Mouse (Mus musculus) retina, postnatal 1 day (tissue): ENCODE measurements around the gene Sh3rf3.

Source experiments
- DNase-seq: peaks from one replicate; pipeline ENCODE4 v3.0.0-alpha.2; 2012

Sh3rf3 gene

GRCm38 (mm10) chr10:58921643-58922188 is 108.6 kb downstream of the Sh3rf3 start:
- no peak for DNase-seq

- no peak for DNase-seq
These were observed 109.2 kb downstream of the Sh3rf3 start for GRCm38 (mm10) chr10:58922216-58922829.

GRCm38 (mm10) chr10:58922993-58923392 is 109.8 kb downstream of the Sh3rf3 start:
- DNase-seq = no peak

GRCm38 (mm10) chr10:58926578-58926977 is 113.4 kb downstream of the Sh3rf3 start:
- DNase-seq = no peak

DNA sequence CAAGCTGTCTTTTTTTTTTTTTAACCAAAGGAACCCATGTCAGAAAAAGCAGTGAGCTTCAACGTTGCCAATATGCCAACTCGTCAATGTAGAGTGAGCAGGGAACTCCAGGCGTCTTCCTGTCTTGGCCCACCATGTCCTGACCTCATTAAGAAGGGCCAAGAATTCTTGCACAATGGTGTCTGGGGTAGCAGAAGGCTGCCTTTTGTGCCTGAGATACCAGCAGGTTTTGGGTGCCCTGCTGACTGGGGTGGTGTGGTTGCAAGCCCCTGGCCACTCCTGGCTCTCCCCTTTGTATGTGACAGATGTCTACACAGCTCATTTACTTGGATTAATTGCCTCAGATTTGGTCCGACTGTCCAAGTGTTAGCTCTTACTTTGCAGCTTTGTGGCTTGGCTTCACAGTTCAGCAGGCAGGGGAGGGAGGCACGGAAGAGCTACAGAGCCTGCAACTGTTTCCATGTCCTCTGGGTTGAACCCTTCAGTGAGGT is 115.8 kb downstream of the Sh3rf3 start:
- peak; percentile 81 for DNase-seq

- peak; percentile 59 for DNase-seq
These were observed 119.1 kb downstream of the Sh3rf3 start for GRCm38 (mm10) chr10:58932151-58932773.

GRCm38 (mm10) chr10:58935606-58936005 is 122.4 kb downstream of the Sh3rf3 start:
- peak; percentile 80 for DNase-seq

GRCm38 (mm10) chr10:58936441-58936860 is 123.3 kb downstream of the Sh3rf3 start:
- peak; percentile 40 for DNase-seq

GRCm38 (mm10) chr10:58937521-58937920 is 124.4 kb downstream of the Sh3rf3 start:
- peak; percentile 77 for DNase-seq

DNA sequence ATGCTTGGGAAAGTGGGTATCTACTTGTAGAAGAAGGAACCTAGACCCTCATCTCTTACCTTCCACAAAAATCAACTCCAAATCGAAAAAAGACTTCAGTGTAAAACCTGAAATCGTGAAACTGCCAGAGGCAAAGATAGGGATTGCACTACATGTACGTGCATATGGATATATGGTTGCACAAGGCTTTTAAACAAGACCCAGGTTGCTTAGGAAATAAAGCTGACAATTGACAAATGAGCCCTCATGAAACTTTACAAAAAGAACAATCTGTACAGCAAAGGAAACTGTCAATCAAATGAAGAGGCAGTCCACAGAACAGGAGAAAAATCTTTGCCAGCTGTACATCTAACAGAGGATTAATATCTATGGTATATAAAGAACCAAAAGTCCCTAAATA is 129.7 kb downstream of the Sh3rf3 start:
- no peak for DNase-seq

DNA sequence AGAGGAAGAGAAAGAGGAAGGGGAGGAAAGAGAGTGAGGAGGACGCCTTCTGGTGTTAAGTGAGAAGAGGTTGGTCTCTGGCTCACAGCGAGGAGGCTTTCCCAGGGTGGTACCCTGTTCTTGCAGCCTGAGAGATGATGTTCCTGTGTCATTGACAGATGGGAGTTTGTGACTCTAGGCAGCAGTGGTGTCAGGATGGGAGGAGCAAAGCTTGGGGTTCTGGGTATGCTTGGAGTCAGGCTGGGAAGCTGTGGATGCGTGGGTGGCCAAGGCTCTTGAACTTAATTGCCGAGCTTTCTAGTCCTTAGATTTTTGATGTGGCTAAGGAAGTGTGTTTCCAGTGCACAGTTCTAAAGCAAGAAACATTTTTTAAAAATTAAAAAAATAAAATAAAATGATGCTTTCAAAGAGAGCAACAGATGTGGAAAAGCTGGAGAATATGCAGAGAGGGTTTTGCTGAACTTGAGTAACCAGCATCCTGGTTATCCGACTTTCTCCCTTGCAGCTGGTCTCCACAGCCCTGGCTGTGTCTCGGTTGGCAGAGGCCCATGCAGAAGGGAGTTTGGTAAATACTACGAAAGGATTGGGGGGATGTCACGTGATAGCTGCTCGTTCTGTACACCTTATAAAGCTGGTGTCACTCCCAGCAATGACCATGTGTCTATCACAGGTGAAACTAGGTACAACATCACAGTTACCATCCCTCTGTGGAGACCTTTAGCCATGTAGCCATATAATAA is 130.7 kb downstream of the Sh3rf3 start:
- DNase-seq = no peak

DNA sequence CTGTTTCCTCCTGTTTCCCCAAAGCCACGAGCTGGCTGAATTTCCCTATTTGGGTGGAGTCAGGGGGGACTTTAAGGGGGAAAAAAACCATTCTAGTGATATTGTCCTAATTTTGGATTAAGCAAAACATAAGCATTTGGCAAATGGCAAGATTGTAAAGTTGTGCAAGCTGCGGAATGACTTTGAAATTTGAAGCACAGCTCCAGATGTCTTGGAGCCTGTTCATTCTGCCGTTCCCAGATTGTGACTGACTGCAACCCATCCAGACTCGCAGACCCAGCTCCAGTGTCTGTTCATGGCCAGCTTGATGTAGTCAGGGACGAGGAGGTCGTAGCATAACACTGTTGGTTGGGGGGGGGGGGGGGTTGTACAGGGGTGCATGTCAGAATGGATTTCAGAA is 131.8 kb downstream of the Sh3rf3 start:
- no peak for DNase-seq

GRCm38 (mm10) chr10:58949770-58950638 is 136.8 kb downstream of the Sh3rf3 start:
- DNase-seq = peak; percentile 70

GRCm38 (mm10) chr10:58960193-58960592 is 147.0 kb downstream of the Sh3rf3 start:
- DNase-seq = no peak

DNA sequence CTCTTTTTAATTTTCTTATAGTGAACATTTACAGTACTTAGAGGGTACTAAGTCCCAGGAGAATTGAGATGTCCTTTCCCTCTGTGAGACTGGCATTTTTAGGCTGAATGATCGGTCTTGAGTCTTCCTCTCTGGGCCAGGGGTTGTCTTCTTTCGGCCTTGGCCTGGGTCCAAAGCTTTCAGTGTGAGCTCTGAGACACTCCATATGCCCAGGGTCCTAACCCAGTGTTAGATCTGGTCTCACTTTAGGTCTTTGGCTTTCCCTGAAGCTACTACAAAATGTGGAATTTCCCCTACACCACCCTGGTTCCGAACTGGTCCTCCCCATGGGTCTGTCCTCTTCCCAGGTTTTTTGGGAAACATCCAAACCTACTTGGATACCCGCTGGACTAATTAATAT is 155.1 kb downstream of the Sh3rf3 start:
- no peak for DNase-seq

DNA sequence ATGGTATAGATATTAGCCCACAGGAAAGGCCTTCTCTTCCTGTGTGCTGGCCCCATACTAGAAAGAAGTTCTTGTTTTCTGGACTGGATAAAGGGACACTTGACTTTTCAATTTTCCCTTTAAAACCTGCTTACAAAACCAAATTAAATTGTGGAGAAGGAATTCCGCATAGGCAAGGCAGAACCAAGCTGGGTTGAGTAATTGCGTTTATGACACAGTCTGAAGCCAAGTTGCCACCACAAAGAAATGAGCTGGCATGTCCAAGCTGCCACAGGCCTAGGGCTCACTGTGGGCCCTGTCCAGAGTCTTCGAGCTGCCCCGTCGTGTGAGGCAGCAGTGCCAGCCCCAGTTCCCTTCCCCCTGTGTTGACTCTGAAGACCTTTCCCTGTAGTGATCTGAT is 156.2 kb downstream of the Sh3rf3 start:
- DNase-seq = no peak

GRCm38 (mm10) chr10:58972115-58972514 is 159.0 kb downstream of the Sh3rf3 start:
- DNase-seq = no peak

DNA sequence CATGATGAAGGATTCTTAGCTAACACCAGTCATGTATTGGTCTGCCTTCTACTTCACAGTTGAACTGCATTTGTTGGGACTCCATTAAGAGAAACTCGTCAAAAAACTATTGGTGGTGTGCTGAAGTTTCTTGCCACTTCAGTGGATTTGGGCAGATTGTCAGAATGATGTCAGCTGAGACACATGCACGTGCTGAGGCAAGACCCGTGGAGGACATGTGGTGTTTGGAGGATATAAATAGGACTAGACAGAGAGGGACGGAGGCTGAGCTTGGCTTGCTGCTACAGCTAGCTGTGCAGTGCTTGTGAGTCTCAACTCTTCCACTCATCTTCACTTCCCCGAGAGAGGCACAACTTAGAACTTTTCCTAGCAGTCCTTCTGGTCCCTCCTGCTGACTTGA is 161.0 kb downstream of the Sh3rf3 start:
- no peak for DNase-seq

- no peak for DNase-seq
These were observed 166.3 kb downstream of the Sh3rf3 start for GRCm38 (mm10) chr10:58979320-58979959.

DNA sequence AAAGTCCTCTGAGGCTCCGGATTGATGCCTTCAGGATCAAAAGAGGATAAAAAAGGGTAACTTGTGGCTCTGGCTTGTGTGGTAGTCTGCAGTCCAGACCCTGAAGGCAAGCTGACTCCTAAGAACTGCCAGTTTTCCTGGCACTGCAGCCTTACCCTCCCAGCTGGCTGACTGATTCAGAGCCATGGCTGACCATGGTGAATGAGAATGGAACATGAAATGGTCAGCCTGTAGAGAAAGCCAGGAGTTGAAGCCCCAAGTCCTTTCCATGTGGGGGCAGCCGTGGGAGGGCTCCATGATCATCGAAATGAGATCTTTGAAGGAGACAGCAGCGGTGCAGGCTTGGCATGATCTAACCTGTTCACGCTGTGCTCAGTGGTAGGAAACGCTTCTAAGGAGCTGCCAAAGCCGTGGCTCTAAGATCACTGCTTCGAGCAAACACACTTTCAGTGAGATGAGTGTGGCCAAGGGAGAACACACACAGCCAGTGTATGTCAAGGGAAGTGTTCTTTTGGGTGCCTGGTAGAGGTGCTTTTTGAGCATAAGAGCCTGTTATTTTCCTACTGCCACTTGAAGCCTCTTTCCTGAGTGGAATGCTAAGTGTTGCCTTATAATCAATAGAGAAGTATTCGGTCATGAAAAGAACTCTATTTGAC is 168.6 kb downstream of the Sh3rf3 start:
- no peak for DNase-seq

- no peak for DNase-seq
These were observed 169.5 kb downstream of the Sh3rf3 start for GRCm38 (mm10) chr10:58982546-58983154.
